Mouse (Mus musculus) cerebellum, adult 2 months (tissue): Measurements from ENCODE around the gene Chchd3.

Experiments
- CTCF ChIP-seq: fragments of 200-500 bp; IDR thresholded peaks from 2 replicates; pipeline ENCODE4 v1.5.1; 2011; ENCODE audit warnings: low read depth, mild to moderate bottlenecking, control low read depth, low read length, moderate library complexity, borderline replicate concordance; ENCODE audit not compliant: insufficient read depth
- POLR2A ChIP-seq: fragments of 200-500 bp; IDR thresholded peaks from 2 replicates; pipeline ENCODE4 v1.6.1; 2011; ENCODE audit warnings: low read length, control low read depth, borderline replicate concordance; ENCODE audit not compliant: insufficient read depth

DNA sequence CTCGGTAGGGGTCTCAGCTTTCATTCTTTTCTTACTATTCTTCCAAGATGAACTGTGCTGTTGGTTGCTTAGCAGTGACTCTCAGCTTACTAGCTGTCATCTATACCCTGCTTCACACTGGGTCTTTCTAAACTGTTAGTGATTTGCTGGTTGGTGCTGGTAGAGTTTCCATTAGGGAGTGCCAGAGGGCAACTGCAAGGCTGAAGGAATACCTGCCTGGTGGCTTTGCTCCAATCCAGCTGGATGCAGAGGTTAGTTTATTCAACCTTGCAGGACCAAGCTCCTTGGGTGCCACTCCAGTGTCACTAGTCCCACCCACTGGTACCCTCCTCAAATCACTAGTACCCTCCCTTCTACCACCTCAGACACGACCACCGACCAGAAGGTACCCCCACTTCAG, 81.2 kb downstream of the Chchd3 start:
- no peak for TF ChIP-seq CTCF
- TF ChIP-seq POLR2A = no peak
